Mouse (Mus musculus): ENCODE measurements around the gene Sgms1.

DNA sequence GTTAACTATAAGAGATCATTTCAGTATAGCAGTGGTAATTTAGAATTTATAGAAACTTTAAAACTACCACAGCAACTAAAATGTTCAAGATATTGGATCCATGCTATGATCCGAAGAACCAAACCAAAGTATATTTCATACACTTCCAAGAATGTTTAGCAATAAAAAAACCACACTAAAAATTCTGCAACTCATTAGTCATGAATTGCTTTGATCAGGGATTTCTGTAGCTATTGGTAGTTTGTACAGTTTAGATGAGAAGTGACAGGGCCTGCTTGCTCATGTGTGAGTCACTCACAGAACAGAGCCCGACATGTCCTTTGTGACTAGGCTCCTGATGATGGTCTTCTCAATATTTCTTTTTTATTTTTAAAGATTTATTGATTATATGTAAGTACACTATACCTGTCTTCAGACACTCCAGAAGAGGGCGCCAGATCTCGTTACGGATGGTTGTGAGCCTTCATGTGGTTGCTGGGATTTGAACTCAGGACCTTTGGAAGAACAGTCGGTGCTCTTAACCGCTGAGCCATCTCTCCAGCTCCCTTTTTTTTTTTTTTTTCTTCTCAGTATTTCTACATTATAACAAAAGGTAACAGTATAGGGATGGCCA is 190.9 kb downstream of the Sgms1 start:
- TF ChIP-seq POLR2A (IDR thresholded peaks at IDR 0.05; ENCODE audit: low read depth, low read length) (no peak), CTCF (conservative IDR thresholded peaks at IDR 0.05; ENCODE audit: insufficient read depth, insufficient read length, low read depth, low read length) (no peak)
